Mouse (Mus musculus) kidney, adult 2 months (tissue): ENCODE measurements around the gene Cers6.

Experiments
- CTCF ChIP-seq: fragments of 200-500 bp; conservative IDR thresholded peaks from 2 replicates; pipeline ENCODE4 v1.5.1; 2011; ENCODE audit warnings: low read depth, mild to moderate bottlenecking, control low read depth, low read length, moderate library complexity, mixed read lengths; ENCODE audit not compliant: insufficient read depth, insufficient read length
- POLR2A ChIP-seq: fragments of 200-500 bp; IDR thresholded peaks from one replicate; pipeline ENCODE4 v1.6.1; 2011; ENCODE audit warnings: low read depth, low read length, control low read depth

GRCm38 (mm10) chr2:69134937-69135336, 273.7 kb downstream of the Cers6 start:
- TF ChIP-seq POLR2A (no peak), CTCF (no peak)
